Mouse (Mus musculus): ENCODE results near the gene Fggy. TPM values are rescaled to one million over a fixed set of nuclear protein-coding genes. Genes with fewer than 3 reads are reported as not detected.

Gene Fggy
- polyA plus RNA-seq, 1 experiment from 2014 or later: 9.2 TPM

GRCm38 (mm10) chr4:95875896-95876295 is 318.6 kb downstream of the Fggy start:
- Histone ChIP-seq H3K27me3 (ENCODE audit: control insufficient read depth, insufficient read depth, low read length) (no peaks in the 10 kb centered on the region), H3K9ac (replicated peaks; ENCODE audit: low read length) (no peak overlapping the region), H3K36me3 (replicated peaks; ENCODE audit: control insufficient read depth, insufficient read depth, low read depth, low read length) (no peaks in the 10 kb centered on the region), H3K4me2 (ENCODE audit: low read depth, low read length) (no peak overlapping the region), H3K4me3 (ENCODE audit: low read depth, low read length) (no peak overlapping the region), H3K9me3 (replicated peaks; ENCODE audit: control insufficient read depth, low read length) (no peaks in the 10 kb centered on the region), H3K4me1 (ENCODE audit: control insufficient read depth, insufficient read depth, low read length) (no peaks in the 10 kb centered on the region), H3K27ac (replicated peaks; ENCODE audit: low read depth, low read length) (no peak overlapping the region)
- ATAC-seq (replicated peaks; ENCODE audit: insufficient number of reproducible peaks, low FRiP score, low TSS enrichment, low read depth) (no peak), DNase-seq (ENCODE audit: low spot score) (no peak)
- WGBS: 91% methylated on average over 4 of the region's 4 CpGs

- no peak overlapping the region for H3K4me2 ChIP-seq (ENCODE audit: low read depth, low read length)
- H3K36me3 ChIP-seq (replicated peaks; ENCODE audit: control insufficient read depth, insufficient read depth, low read depth, low read length): no peaks in the 10 kb centered on the region
- H3K4me1 ChIP-seq (ENCODE audit: control insufficient read depth, insufficient read depth, low read length): no peaks in the 10 kb centered on the region
- no peaks in the 10 kb centered on the region for H3K27me3 ChIP-seq (ENCODE audit: control insufficient read depth, insufficient read depth, low read length)
- H3K9me3 ChIP-seq (replicated peaks; ENCODE audit: control insufficient read depth, low read length): no peaks in the 10 kb centered on the region
- no peak overlapping the region for H3K4me3 ChIP-seq (ENCODE audit: low read depth, low read length)
- H3K9ac ChIP-seq (replicated peaks; ENCODE audit: low read length): no peak overlapping the region
- H3K27ac ChIP-seq (replicated peaks; ENCODE audit: low read depth, low read length): no peak overlapping the region
- ATAC-seq (replicated peaks; ENCODE audit: insufficient number of reproducible peaks, low FRiP score, low TSS enrichment, low read depth) (no peak), DNase-seq (ENCODE audit: low spot score) (no peak)
- 91% methylated on average over 4 of the region's 4 CpGs for WGBS
Observed at GRCm38 (mm10) chr4:95877436-95877835, 320.1 kb downstream of the Fggy start.

GRCm38 (mm10) chr4:95881751-95882350 is 324.5 kb downstream of the Fggy start:
- Histone ChIP-seq H3K4me3 (ENCODE audit: low read depth, low read length) (no peak overlapping the region), H3K27me3 (ENCODE audit: control insufficient read depth, insufficient read depth, low read length) (no peaks in the 10 kb centered on the region), H3K36me3 (replicated peaks; ENCODE audit: control insufficient read depth, insufficient read depth, low read depth, low read length) (no peaks in the 10 kb centered on the region), H3K9me3 (replicated peaks; ENCODE audit: control insufficient read depth, low read length) (no peaks in the 10 kb centered on the region), H3K4me1 (ENCODE audit: control insufficient read depth, insufficient read depth, low read length) (no peaks in the 10 kb centered on the region), H3K9ac (replicated peaks; ENCODE audit: low read length) (no peak overlapping the region), H3K27ac (replicated peaks; ENCODE audit: low read depth, low read length) (no peak overlapping the region), H3K4me2 (ENCODE audit: low read depth, low read length) (no peak overlapping the region)
- no peak for DNase-seq (ENCODE audit: low spot score)
- no peak for ATAC-seq (replicated peaks; ENCODE audit: insufficient number of reproducible peaks, low FRiP score, low TSS enrichment, low read depth)
- WGBS: 68% methylated on average over 4 of the region's 4 CpGs

- Histone ChIP-seq H3K27me3 (ENCODE audit: control insufficient read depth, insufficient read depth, low read length) (no peaks in the 10 kb centered on the region), H3K4me1 (ENCODE audit: control insufficient read depth, insufficient read depth, low read length) (no peaks in the 10 kb centered on the region), H3K4me3 (ENCODE audit: low read depth, low read length) (no peak overlapping the region), H3K9me3 (replicated peaks; ENCODE audit: control insufficient read depth, low read length) (no peaks in the 10 kb centered on the region), H3K36me3 (replicated peaks; ENCODE audit: control insufficient read depth, insufficient read depth, low read depth, low read length) (no peaks in the 10 kb centered on the region), H3K9ac (replicated peaks; ENCODE audit: low read length) (no peak overlapping the region), H3K27ac (replicated peaks; ENCODE audit: low read depth, low read length) (no peak overlapping the region), H3K4me2 (ENCODE audit: low read depth, low read length) (no peak overlapping the region)
- peak; percentile 48; the same call in 1 of the 2 replicates for ATAC-seq (replicated peaks; ENCODE audit: insufficient number of reproducible peaks, low FRiP score, low TSS enrichment, low read depth)
- 80% methylated on average over 4 of the region's 4 CpGs for WGBS
- DNase-seq (ENCODE audit: low spot score): no peak
Observed at GRCm38 (mm10) chr4:95884184-95885145, 327.2 kb downstream of the Fggy start.

- H3K9me3 ChIP-seq (replicated peaks; ENCODE audit: control insufficient read depth, low read length): no peaks in the 10 kb centered on the region
- H3K4me1 ChIP-seq (ENCODE audit: control insufficient read depth, insufficient read depth, low read length): peaks cover 5% of the 10 kb centered on the region; the same call in 1 of the 2 replicates
- no peaks in the 10 kb centered on the region for H3K27me3 ChIP-seq (ENCODE audit: control insufficient read depth, insufficient read depth, low read length)
- H3K4me3 ChIP-seq (ENCODE audit: low read depth, low read length): no peak overlapping the region
- no peak overlapping the region for H3K27ac ChIP-seq (replicated peaks; ENCODE audit: low read depth, low read length)
- H3K9ac ChIP-seq (replicated peaks; ENCODE audit: low read length): no peak overlapping the region
- DNase-seq (ENCODE audit: low spot score) (no peak), ATAC-seq (replicated peaks; ENCODE audit: insufficient number of reproducible peaks, low FRiP score, low TSS enrichment, low read depth) (no peak)
- 74% methylated on average over 2 of the region's 2 CpGs for WGBS
- H3K36me3 ChIP-seq (replicated peaks; ENCODE audit: control insufficient read depth, insufficient read depth, low read depth, low read length): no peaks in the 10 kb centered on the region
- H3K4me2 ChIP-seq (ENCODE audit: low read depth, low read length): no peak overlapping the region
Observed at GRCm38 (mm10) chr4:95895199-95895754, 338.0 kb downstream of the Fggy start.

GRCm38 (mm10) chr4:95896571-95896970 is 339.3 kb downstream of the Fggy start:
- Histone ChIP-seq H3K36me3 (replicated peaks; ENCODE audit: control insufficient read depth, insufficient read depth, low read depth, low read length) (no peaks in the 10 kb centered on the region), H3K4me2 (ENCODE audit: low read depth, low read length) (no peak overlapping the region), H3K4me3 (ENCODE audit: low read depth, low read length) (no peak overlapping the region), H3K27me3 (ENCODE audit: control insufficient read depth, insufficient read depth, low read length) (no peaks in the 10 kb centered on the region), H3K9me3 (replicated peaks; ENCODE audit: control insufficient read depth, low read length) (no peaks in the 10 kb centered on the region), H3K27ac (replicated peaks; ENCODE audit: low read depth, low read length) (peak overlapping the region; percentile 68), H3K9ac (replicated peaks; ENCODE audit: low read length) (no peak overlapping the region), H3K4me1 (ENCODE audit: control insufficient read depth, insufficient read depth, low read length) (peaks cover 8% of the 10 kb centered on the region; the same call in 1 of the 2 replicates)
- DNase-seq (ENCODE audit: low spot score) (peak; percentile 78), ATAC-seq (replicated peaks; ENCODE audit: insufficient number of reproducible peaks, low FRiP score, low TSS enrichment, low read depth) (no peak)
- WGBS: 21% methylated on average over 5 of the region's 5 CpGs

GRCm38 (mm10) chr4:95897236-95897874 is 340.0 kb downstream of the Fggy start:
- no peak overlapping the region for H3K4me3 ChIP-seq (ENCODE audit: low read depth, low read length)
- H3K9ac ChIP-seq (replicated peaks; ENCODE audit: low read length): no peak overlapping the region
- peaks cover 8% of the 10 kb centered on the region; the same call in 1 of the 2 replicates for H3K4me1 ChIP-seq (ENCODE audit: control insufficient read depth, insufficient read depth, low read length)
- H3K9me3 ChIP-seq (replicated peaks; ENCODE audit: control insufficient read depth, low read length): no peaks in the 10 kb centered on the region
- H3K27ac ChIP-seq (replicated peaks; ENCODE audit: low read depth, low read length): peak overlapping the region; percentile 68
- H3K36me3 ChIP-seq (replicated peaks; ENCODE audit: control insufficient read depth, insufficient read depth, low read depth, low read length): no peaks in the 10 kb centered on the region
- ATAC-seq (replicated peaks; ENCODE audit: insufficient number of reproducible peaks, low FRiP score, low TSS enrichment, low read depth) (no peak), DNase-seq (ENCODE audit: low spot score) (no peak)
- no peaks in the 10 kb centered on the region for H3K27me3 ChIP-seq (ENCODE audit: control insufficient read depth, insufficient read depth, low read length)
- no peak overlapping the region for H3K4me2 ChIP-seq (ENCODE audit: low read depth, low read length)
- 64% methylated on average over 7 of the region's 7 CpGs for WGBS

All from embryonic facial prominence, embryonic 11.5 days (tissue).